Mouse (Mus musculus) cerebellum, postnatal 36 days (tissue): Measurements from ENCODE around the gene Tmem74b.

Source experiments
- DNase-seq, 2 experiments: peaks; one replicate each; pipeline ENCODE4 v3.0.0; 2021 to 2022; ENCODE audit warnings: mixed read lengths in 2 of 2

Tmem74b gene

DNA sequence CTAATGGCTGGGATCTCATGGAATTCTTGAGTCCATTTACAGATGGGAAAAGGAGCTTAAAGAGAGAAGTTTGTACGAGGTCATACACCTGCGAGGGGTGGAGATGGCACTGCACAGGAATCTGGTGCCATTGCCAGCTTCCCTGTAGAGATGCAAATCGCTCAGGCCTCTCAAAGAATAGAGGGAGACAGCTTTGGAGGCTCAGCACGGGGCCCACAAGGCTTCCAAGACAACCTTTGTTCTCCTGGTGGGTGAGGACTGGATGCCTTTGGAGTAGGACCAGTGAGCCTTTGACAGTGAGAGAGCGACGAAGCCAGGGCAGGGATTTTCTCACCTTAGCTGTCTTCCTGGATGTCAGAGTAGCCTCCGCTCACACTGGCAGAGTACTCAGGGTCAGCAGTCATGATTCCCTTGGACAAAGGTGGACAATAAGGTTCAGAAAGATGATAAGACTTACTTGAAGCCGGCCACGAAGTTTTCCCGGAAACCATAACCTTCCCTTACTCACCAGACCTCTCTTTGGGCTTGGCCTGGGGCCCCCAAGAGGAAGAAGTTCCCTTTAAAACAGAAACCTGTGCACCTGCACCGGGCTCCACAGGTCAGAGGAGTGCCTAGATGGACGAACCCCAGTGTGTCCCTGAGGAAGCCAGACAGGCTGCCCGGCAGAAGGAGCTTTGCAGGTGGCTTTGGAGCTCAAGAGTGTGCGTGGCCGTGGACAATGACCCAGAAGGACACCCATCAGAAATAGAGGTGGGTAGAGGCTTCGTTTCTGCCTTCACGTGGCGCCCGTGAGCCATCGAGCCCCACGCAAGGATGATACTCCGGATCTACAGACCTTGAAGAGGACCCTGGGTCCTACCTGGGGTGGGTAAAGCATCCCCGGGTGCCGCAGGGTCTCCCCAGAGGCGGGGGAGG is at the start of gene Tmem74b:
Tmem74b (plus strand) TSS at position 778 of the 915 bp plus-strand sequence.
- DNase-seq: peak; percentile 15 to 21

DNA sequence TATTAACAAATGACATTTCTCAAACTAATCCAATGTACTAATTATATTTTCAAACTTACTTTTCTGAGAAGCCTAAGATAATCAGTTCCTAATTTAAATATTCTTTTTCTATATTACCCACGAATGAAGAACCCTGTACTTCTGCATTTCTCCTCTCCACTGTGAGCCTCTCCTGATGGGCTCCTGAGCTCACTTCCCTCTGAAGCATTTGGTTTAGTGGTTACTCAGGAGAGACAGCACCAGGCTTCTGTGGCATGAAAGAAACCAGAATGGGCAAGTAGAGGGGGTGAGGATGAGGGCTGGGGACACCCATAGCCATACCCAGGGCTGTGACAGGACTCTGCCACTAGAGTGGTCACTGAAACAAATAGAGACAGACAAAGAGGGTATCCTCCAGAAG is 49.8 kb upstream of the Tmem74b start:
- DNase-seq: no peak

DNA sequence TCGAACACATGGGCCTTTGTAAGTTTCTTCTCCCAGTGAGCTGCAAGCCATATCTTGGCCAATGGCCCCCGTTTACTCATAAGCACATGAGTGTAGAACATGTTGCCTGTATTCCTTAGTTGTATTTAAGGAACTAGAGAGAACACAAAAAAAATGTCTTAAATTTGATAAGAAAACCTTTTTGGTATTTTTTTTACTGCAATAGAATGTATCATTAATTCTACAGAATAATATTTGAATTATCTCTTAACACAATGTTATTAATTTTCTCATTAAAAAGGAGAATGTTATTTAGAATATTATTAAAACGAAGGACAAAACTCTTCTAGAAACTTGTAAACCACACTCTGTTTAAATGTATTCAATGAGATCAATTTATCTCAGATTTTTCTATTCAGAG is 33.4 kb upstream of the Tmem74b start, which contains the start of gene Rad21l:
Rad21l (minus strand) TSS at position 101 of the 400 bp plus-strand sequence.
- DNase-seq: no peak

DNA sequence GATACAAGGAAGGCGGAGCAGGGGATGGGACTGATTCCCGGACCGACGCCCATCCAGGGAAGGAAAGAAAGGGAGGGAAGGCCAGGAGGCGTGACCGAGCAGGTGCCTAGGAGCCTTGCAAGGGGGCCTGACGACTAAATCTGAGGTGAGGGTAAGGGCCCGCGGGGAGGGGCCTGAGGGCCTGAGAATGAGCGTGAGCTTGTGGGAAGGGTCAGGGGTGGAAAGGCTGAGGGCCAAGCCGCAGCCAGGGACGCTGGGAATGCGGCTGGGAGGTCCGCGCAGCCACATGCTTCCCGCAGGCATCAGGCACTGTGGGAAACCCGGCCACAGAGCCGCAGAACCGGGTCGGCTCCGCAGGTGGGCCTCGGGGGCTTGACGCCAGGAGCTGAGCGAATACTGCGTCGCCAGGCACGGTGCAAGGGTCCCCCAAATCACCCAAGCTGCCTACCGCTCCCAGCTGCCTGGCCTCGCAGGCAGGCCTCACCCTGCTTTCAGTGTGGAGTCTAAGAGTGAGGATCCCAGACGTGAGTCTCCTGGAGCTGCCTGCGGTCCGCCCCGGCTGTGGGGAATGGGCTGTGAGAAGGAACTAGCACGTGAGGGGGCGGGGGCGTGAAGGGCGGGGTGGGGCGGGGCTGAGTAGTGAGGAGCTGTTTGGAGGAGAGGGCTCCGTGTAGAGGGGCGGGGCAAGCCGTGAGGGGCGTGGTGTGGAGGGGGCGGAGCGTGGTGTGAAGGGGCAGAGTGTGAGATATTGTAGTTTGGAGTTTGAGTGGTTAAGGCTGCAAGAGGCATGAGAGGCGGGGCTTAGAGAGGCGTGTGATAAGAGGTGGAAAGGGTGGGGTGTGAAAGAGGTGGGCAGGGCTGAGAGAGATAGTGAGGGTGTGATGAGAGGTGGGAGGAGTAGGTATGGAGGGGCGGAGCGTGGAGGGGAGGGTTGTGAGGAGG is 31.5 kb upstream of the Tmem74b start:
- DNase-seq: no peak

DNA sequence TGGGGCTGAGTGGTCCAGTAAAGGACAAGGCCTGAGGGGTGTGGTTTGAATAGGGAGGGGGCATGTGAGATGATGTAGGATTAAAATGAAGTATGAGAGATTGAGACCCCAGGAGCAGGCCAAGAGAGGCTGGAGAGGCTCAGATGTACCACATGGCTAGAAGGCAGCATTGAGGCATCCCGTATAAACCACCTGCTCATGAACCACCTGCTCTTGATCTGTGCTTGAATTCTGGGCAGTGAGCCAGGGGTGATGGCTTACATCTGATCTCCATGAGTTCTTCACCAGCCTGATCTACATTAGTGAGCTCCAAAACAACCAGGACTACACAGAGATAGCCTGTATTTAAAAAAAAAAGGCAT is 30.9 kb upstream of the Tmem74b start:
- DNase-seq: peak in 1 of 2 experiments; percentile 19

DNA sequence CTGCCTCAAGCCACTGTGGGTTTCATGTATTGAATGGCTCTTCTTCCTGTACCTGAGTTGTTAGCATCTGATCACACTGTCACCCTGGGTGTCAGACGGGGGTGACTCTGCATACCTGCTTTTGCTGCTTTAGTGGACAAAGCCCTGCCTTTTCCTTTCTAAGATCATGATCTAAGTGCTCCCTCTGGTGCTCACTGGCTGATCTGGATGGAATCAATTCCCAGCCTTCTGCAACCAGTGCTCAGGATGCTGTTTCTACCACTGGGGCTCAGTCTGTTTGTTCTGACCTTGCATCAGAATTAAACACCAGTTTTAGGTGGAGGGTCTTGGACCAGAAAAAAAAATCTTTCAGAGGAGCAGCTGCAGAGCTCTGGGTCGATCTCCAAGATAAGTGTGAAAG is 25.6 kb upstream of the Tmem74b start:
- peak; percentile 11 to 26 for DNase-seq

DNA sequence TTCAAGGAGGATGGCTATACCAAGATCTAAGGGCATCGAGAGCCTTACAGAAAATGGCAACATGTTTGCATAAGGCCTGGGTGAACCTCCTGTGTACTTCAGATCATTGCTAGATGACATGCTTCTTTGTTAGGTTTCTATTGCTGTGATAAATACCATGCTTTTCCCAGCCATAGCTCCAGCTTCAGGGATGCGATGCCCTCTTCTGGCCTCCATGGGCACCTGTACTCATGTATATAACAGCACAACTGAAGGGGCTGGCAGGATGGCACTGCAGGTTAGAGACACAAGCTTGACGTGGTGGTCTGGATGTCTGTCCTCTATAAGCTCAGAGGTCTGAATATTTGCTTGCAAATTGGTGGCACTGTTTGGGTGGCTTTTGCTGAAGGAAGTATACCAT is 19.5 kb upstream of the Tmem74b start:
- peak; percentile 43 to 44 for DNase-seq

DNA sequence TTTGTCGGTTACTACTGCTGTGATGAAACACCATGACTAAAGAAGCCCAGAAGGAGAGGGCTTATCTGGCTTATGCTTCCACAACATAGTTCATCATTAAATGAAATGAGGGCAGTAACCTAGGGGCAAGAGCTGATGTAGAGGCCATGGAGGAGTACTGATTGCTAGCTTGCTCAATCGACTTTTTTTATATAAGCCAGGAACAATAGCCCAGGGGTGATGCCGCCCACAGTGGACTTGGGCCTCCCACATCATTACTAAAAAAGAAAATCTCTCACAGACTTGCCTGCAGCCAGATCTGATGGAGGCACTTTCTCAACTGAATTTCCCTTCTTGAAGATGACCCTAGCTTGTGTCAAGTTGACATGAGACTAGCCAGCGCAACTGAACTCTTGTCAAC is 18.8 kb upstream of the Tmem74b start:
- DNase-seq: no peak

DNA sequence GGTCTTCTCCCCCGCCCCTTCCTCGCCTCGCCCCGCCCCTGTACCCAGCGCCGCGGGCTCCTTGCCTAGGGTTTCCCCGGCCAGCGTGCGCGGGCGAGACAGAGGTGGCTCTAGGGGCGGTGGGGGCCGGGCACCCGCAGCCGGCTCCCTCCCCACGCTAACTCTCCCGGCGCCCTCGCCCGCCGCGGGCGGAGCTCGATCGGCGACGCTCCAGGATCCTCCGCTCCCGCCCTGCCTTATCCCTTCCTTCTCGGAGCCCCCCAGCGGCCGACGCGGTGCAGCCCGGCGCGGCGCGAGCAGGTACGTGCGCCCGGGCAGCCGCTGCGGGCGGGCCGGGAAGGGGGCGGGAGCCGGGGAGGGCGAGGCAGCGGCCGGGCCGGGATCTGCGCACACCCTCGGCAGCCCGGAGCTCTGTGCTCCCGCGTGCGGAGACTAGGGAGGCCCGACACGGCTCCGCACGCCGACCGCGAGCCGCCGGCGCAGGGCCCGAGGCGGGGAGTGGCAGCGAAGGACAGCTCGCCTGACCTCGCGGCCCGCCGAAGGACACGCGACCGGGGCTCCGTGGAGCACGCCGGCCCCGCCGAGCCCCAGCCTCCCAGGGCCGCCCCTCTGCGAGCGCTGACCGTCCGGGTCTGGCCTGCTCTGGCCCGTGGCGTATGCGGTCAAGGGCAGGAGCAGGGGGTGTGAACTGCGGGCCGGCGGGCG is 490 bp downstream of the Tmem74b start:
- DNase-seq: peak; percentile 32 to 48

DNA sequence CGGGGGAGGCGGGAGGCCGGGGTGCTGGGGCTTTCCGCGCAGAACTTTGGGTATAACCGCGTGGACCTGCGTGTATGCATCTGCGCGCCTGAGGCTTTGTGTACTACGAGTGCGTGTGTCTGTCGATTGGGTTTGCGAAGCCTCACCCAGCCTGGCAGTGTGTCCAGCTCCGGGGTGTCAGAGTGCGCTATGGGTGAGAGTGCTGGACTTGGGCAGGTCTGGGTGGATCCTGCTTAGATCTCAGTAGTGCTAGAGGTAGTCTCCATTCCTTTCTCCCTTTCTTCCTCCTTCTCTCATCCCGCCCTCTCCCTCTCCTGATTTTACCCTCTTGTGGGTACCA is 1.0 kb downstream of the Tmem74b start:
- no peak for DNase-seq

DNA sequence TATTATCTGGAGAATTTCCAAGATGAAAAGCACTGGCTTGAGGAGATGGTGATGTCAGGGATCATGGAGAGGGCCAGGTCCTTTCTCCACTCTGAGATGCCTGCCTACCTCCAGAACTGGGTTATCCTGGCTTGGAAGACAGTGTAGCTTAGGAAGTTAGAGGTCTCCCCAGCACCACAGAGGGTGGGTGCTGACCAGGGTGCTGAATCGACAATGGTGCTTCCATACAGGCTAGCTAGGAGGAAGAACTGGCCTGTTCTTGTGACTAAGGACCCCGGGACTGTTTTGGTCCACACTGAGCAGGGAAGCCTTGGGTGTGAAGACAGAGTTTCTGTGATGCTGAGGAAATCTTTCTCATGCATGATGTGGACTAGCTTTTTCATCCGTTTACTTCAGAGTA is 10.8 kb downstream of the Tmem74b start:
- DNase-seq: no peak

DNA sequence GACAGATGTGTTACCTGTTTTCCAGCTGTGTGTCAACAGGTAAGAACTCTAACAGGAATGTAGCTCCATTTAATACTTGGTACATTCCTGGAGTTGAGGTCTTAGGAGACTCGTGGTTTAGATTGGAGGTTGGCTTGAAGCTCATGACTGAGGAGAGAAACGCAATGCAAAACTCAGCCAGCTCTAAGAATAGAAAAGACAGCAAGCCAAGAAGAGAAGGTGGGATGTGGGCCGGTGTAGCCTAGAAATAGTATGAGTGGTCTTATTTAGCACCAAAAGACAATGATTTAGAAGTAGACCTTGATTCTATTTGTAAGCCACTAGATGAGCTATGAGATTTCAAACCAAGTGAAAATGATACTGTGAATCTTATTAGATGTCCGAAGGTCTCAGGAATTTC is 13.7 kb downstream of the Tmem74b start:
- no peak for DNase-seq

DNA sequence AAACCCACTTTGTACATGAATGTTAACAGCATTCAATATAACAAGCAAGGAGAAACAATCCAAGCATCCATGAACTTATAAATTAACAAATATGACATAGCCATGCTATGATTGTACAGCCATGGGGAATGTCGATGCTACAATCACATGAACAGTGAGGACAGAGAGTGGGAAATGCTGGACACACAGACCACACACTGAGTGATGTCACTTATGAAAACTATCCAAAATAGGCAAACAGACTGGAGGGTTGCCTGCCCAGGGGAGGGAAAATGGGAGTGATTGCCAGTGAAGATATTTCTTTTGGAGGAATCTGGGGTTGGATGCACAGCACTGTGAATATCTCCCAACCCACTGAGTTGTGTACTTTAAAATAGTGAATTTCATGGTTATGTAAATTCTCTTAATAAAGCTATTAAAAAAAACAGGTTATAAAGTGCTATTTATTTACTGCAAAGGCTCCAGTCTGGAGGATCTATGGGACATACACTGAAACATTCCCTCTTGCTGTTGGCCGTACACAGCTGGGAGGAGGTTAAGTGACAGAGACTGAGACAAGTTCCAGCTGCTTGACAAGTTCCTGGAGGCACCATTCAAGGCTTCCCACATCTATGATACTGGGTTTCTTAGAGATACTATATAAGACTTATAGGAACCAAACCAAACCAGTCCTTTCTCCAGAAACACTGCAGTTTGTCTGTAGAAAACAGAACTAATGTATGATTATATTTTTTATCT is 14.7 kb downstream of the Tmem74b start:
- no peak for DNase-seq

DNA sequence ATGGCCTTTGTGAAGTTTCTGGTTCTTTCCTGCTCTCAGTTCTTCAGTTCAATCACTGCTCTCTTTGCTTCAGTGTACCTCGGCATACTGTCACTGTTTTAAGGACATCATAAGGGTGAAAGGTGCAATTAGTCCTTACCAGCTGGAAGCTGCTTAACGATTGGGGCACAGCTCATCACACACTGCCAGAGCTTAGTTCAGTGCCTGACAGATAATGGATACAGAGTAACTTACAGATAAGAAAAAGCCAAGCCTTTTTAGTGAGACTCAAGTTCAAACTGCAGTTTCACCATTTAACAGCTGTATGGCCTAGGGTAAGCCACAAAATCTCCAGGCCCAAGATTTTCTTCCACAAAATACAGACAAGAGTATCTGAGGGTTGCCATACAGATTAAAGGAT is 22.3 kb downstream of the Tmem74b start:
- no peak for DNase-seq

DNA sequence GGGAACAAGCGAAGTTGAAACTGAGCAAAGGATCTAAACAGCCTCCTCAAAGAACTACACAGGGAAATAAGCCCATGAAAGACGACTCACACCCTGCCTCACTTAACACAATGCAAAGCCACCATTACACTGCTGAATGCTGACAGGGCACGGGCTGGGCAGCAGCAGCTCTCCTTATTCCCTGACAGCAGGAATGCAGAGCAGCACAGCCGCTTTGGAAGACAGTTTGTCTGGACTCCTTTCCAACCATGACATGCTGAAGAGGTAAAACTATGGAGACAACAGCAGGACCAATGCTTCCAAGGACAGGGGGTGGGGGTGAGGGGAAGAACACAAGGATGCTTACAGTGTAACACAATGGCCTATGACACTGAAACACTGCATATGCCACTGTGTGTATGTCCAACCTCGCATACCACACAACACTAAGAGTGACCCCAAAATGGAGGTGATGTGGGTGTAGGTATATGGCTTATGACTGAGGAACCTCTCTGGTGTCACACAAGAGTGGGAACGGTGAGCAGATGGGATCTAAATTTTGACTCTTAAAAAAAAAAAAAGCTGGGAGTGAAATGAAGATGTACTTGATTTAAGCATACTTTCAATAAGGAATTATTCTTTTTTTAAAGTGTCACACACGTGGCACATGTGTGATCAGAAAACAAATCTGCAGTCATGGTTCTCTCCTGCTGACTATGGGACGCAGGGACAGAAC is 31.5 kb downstream of the Tmem74b start:
- DNase-seq: no peak

DNA sequence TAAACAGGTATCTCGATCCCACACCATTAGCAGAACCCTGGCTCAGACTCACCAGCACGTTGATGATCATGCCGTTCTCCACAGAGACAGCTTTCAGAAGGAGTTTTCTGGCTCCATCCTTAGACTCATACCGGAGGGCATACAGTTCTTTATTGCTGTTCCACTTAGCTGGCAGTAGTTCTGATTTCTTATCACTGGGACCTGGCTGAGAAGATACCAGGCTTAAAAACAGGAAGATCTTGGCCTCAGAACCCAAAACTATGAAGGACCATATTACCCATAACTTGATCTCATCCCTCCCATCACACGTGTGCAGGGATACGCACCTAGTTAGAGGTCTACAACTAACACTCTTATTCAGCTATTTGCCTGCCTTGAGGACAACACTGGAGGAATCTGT is 33.6 kb downstream of the Tmem74b start:
- DNase-seq: no peak

DNA sequence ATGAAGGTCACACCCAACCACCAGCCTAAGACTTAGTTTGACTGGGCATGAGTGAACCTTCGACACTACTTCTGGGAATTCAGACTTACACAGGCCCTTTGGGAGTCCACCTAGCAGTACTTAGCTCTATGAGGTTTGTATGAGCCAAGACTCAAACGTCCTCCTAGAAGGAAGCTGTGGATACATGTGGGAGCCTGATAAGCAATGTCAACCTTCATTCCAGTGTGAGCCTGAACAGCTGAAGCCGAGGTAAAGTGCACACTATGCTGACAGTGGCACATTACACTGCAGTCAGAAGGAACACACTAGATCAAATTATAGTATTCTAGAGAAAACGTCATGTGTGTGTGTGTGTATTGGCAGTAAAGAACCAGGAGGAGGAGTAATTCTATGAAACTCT is 36.7 kb downstream of the Tmem74b start:
- DNase-seq: no peak

DNA sequence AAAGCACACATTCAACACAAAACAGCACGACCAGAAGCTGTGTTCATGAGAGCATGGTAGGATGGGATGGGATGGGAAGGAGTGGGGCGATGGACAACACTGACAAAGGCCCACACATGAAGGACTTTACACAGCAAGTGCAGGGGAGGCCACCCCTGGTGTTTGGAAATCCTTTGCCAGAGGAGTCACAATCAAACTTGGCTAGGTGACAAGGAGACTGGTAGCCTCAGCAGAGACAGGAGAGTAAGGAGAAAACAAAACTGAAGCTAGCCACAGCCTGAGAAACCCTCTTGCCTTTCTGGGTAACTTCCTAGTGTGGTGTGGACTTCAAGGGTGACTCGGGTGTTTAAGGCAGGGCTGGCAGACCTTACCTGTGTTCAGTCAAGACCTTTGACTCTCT is 37.3 kb downstream of the Tmem74b start:
- no peak for DNase-seq

DNA sequence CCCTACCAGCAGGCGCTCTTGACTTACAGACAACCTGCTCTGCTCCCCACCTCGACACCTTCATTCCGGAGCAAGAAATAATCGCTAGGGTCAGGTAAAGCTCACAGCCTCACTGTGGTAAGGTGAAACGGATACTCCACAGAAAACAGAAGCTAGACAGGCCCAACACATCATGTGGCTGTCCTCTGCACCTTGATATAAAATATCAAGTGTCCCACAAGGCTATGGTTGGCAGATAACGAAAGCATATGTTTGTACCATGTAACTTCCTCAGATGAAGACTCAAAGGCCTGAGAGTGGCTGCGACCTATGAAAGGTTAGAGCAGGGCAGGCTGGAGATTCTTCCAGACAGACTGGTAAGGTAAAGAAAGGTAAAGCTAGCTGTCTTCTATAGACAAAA is 37.7 kb downstream of the Tmem74b start:
- no peak for DNase-seq

DNA sequence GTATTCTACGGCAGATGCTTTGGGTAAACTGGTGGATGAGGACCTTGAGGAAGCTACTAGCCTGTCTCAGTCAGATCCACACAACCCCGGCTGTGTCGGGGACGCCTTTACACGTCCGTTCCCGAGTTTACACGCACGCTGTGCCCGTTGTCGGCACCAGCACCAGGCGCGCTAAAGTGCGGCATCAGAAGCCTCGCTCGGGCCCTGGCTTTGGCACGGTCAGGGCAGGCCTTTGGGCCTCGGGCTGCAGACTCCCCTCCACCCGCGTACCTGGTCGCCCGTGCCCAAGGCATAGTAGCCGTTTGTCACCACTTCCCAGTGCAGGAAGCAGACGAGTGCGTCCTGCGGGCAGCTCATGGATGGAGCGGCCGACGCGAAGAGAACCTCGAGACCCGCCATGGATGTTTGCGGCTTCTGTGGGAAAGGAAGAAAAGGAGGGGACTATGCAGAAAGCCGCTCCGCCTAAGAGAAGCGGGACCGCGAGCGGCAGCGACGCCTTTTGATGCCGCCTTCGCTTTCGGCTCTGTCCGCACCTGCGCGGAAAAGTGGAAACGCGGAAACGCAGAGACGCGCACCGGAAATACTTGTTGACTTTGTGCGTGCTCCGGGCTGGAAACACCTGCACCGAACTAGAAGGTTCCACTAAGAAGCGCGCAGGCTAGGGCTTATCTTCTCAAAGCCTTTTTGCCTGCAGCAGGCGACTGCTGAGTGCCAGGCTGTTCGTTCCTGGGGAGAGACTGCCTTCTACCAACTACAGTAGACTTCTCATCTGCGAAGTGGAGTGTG is 39.1 kb downstream of the Tmem74b start:
- peak; percentile 90 to 95 for DNase-seq

DNA sequence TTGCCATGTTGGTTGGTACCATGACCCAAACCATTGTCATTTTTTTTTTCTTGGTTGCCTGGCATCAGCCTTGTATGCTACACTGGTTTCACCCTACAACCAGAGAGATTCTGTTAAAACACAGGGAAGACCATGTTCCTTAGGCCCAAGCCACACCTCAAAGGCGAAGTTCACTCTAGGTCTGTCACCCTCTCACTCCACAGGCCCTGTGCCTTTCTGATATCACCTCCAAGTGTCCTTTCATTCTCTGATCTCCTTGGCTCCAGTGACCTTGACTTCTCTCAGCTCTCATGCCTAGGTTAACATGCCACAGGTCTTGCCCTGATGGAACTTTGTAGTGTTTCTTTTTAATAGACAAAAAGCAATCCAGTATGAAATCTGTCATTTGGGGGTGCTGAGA is 40.3 kb downstream of the Tmem74b start:
- no peak for DNase-seq
